Mouse (Mus musculus): Measurements from ENCODE around the gene Snap91.

The Snap91 gene

GRCm38 (mm10) chr9:86880113-86880972 lies at the start of gene Snap91:
Snap91 (minus strand) TSS chr9:86880654.
- no peak for DNase-seq (ENCODE audit: low spot score)

- DNase-seq (ENCODE audit: low spot score): no peak
These were observed 46.1 kb upstream of the Snap91 start for GRCm38 (mm10) chr9:86926519-86926918.

- DNase-seq (ENCODE audit: low spot score): no peak
These were observed 45.2 kb upstream of the Snap91 start for GRCm38 (mm10) chr9:86925688-86926087.

- no peak for DNase-seq (ENCODE audit: low spot score)
These were observed 42.0 kb upstream of the Snap91 start for GRCm38 (mm10) chr9:86922430-86922829.

GRCm38 (mm10) chr9:86916543-86916942 lies 36.1 kb upstream of the Snap91 start:
- DNase-seq (ENCODE audit: low spot score): no peak

- no peak for DNase-seq (ENCODE audit: low spot score)
These were observed 19.2 kb upstream of the Snap91 start for GRCm38 (mm10) chr9:86899502-86900199.

- DNase-seq (ENCODE audit: low spot score): no peak
These were observed 990 bp downstream of the Snap91 start for GRCm38 (mm10) chr9:86879216-86880112.

- DNase-seq (ENCODE audit: low spot score): no peak
These were observed 1.7 kb downstream of the Snap91 start for GRCm38 (mm10) chr9:86878716-86879115.

- no peak for DNase-seq (ENCODE audit: low spot score)
These were observed 6.8 kb downstream of the Snap91 start for GRCm38 (mm10) chr9:86873681-86874080.

GRCm38 (mm10) chr9:86869586-86870338 lies 10.7 kb downstream of the Snap91 start:
- no peak for DNase-seq (ENCODE audit: low spot score)

- no peak for DNase-seq (ENCODE audit: low spot score)
These were observed 22.4 kb downstream of the Snap91 start for GRCm38 (mm10) chr9:86858101-86858500.

GRCm38 (mm10) chr9:86857626-86858025 lies 22.8 kb downstream of the Snap91 start:
- DNase-seq (ENCODE audit: low spot score): no peak

GRCm38 (mm10) chr9:86852861-86853260 lies 27.6 kb downstream of the Snap91 start:
- DNase-seq (ENCODE audit: low spot score): no peak

- DNase-seq (ENCODE audit: low spot score): no peak
These were observed 28.8 kb downstream of the Snap91 start for GRCm38 (mm10) chr9:86851689-86852088.

- no peak for DNase-seq (ENCODE audit: low spot score)
These were observed 29.8 kb downstream of the Snap91 start for GRCm38 (mm10) chr9:86850452-86851207.

GRCm38 (mm10) chr9:86843747-86844353 lies 36.6 kb downstream of the Snap91 start:
- no peak for DNase-seq (ENCODE audit: low spot score)

GRCm38 (mm10) chr9:86829792-86830191 lies 50.7 kb downstream of the Snap91 start:
- no peak for DNase-seq (ENCODE audit: low spot score)

- DNase-seq (ENCODE audit: low spot score): no peak
These were observed 51.4 kb downstream of the Snap91 start for GRCm38 (mm10) chr9:86829034-86829433.

GRCm38 (mm10) chr9:86819366-86819765 lies 61.1 kb downstream of the Snap91 start:
- no peak for DNase-seq (ENCODE audit: low spot score)

GRCm38 (mm10) chr9:86817673-86818072 lies 62.8 kb downstream of the Snap91 start:
- DNase-seq (ENCODE audit: low spot score): no peak

All from ovary, postnatal 14 days (tissue).